Mouse (Mus musculus): ENCODE results near the gene Vmn1r21. TPM values are rescaled to one million over a fixed set of nuclear protein-coding genes. Genes with fewer than 3 reads are reported as not detected.

Gene Vmn1r21
- polyA plus RNA-seq, 1 experiment from 2014 or later = not detected

Other genes starting within 250 kb of the Vmn1r21 start
- 11.3 and 12.2 TPM in 2 replicates for gene Pyurf, start 158.3 kb downstream of the Vmn1r21 start, polyA plus RNA-seq (2014; fragmentation: Nextera tagmentation; extraction: Ambion mirVana)
- 71.7 and 83.9 TPM in 2 replicates for gene Lancl2, start 147.8 kb downstream of the Vmn1r21 start, polyA plus RNA-seq (2014; fragmentation: Nextera tagmentation; extraction: Ambion mirVana)
- gene Vopp1, start 25.2 kb downstream of the Vmn1r21 start, polyA plus RNA-seq (2014; fragmentation: Nextera tagmentation; extraction: Ambion mirVana) = 81.3 and 88.9 TPM in 2 replicates
- gene Vmn1r22, start 57.7 kb upstream of the Vmn1r21 start, polyA plus RNA-seq (2014; fragmentation: Nextera tagmentation; extraction: Ambion mirVana) = not detected in 2 replicates
- gene Vmn1r23, start 76.5 kb upstream of the Vmn1r21 start, polyA plus RNA-seq (2014; fragmentation: Nextera tagmentation; extraction: Ambion mirVana) = not detected in 2 replicates
- not detected in 2 replicates for gene Vmn1r24, start 111.2 kb upstream of the Vmn1r21 start, polyA plus RNA-seq (2014; fragmentation: Nextera tagmentation; extraction: Ambion mirVana)
- not detected in 2 replicates for gene Vmn1r25, start 130.5 kb upstream of the Vmn1r21 start, polyA plus RNA-seq (2014; fragmentation: Nextera tagmentation; extraction: Ambion mirVana)
- not detected in 2 replicates for gene Vmn1r26, start 164.8 kb upstream of the Vmn1r21 start, polyA plus RNA-seq (2014; fragmentation: Nextera tagmentation; extraction: Ambion mirVana)

Measured in forebrain, embryonic 14.5 days (tissue).